ENCODE assay signal across 11 mouse cellular contexts in genomic region chr10:61086502-61086901, GRCm38 (mm10). TPM values are rescaled to one million over a fixed set of nuclear protein-coding genes. Genes with fewer than 3 reads are reported as not detected.
DNase-seq lines count a peak whose midpoint lies in the region; ATAC-seq and TF ChIP-seq lines count a peak whose summit lies in the region.
"Had no signal": no experiment of that assay in that cellular context is flagged by ENCODE, and none has a peak within 500 bp of the region (broad histone marks: within the 10 kb centered on the region; RNA-seq: fewer than 3 reads in every experiment).

No protein-coding gene starts in this region.

- no peaks in the 10 kb centered on the region for H3K36me3 ChIP-seq in neural tube, embryonic 13.5 days
- H3K36me3 ChIP-seq in forebrain, embryonic 13.5 days (ENCODE audit: poor library complexity, severe bottlenecking): no peaks in the 10 kb centered on the region
- H3K36me3 ChIP-seq in hindbrain, postnatal 0 days (ENCODE audit: insufficient read depth, low read length): no peaks in the 10 kb centered on the region
- H3K36me3 ChIP-seq: limb, embryonic 12.5 days had no signal

- no peak for TF ChIP-seq CTCF in hindbrain, postnatal 0 days (IDR thresholded peaks at IDR 0.05; ENCODE audit: low read depth)

- no peak overlapping the region for H3K9ac ChIP-seq in neural tube, embryonic 13.5 days
- no peak overlapping the region for H3K9ac ChIP-seq in forebrain, embryonic 13.5 days
- H3K9ac ChIP-seq in hindbrain, postnatal 0 days (replicated peaks; ENCODE audit: low read length): no peak overlapping the region
- H3K9ac ChIP-seq: limb, embryonic 12.5 days; lung, embryonic 14.5 days had no signal

- WGBS in neural tube, embryonic 13.5 days: 47% methylated on average over 3 of the region's 3 CpGs
- 22% methylated on average over 3 of the region's 3 CpGs for whole genome bisulfite sequencing in forebrain, embryonic 13.5 days
- WGBS in hindbrain, postnatal 0 days: 28% methylated on average over 3 of the region's 3 CpGs

- peaks cover 18% of the 10 kb centered on the region for H3K4me1 ChIP-seq in neural tube, embryonic 13.5 days (replicated peaks)
- peaks cover 16% of the 10 kb centered on the region for H3K4me1 ChIP-seq in forebrain, embryonic 13.5 days
- H3K4me1 ChIP-seq in hindbrain, postnatal 0 days (ENCODE audit: insufficient read depth, low read length): peaks cover 5% of the 10 kb centered on the region; the same call in 1 of the 2 replicates
- H3K4me1 ChIP-seq: megakaryocyte, embryonic 14.5 days had no signal

- H3K4me3 ChIP-seq in neural tube, embryonic 13.5 days: no peak overlapping the region
- no peak overlapping the region for H3K4me3 ChIP-seq in forebrain, embryonic 13.5 days
- no peak overlapping the region for H3K4me3 ChIP-seq in hindbrain, postnatal 0 days (ENCODE audit: low read length)
- H3K4me3 ChIP-seq: limb, embryonic 12.5 days; megakaryocyte, embryonic 14.5 days had no signal

- no peak for DNase-seq in neural tube, embryonic 10.5 days (ENCODE audit: extremely low spot score, low spot score)
- DNase-seq in hindbrain, postnatal 0 days (ENCODE audit: low spot score): peak; percentile 75
- no peak for DNase-seq in spleen, adult 18-20 months
- DNase-seq in ovary, adult 18-20 months (ENCODE audit: low spot score): no peak
- DNase-seq in frontal cortex, postnatal 36 days (ENCODE audit: low spot score in 2 of 2): no peak
- DNase-seq: lung, embryonic 14.5 days had no signal

- no peaks in the 10 kb centered on the region for H3K9me3 ChIP-seq in neural tube, embryonic 13.5 days
- no peaks in the 10 kb centered on the region for H3K9me3 ChIP-seq in forebrain, embryonic 13.5 days (replicated peaks)
- H3K9me3 ChIP-seq in hindbrain, postnatal 0 days (ENCODE audit: low read length): no peaks in the 10 kb centered on the region
- H3K9me3 ChIP-seq: limb, embryonic 12.5 days; megakaryocyte, embryonic 14.5 days had no signal

- H3K27me3 ChIP-seq in neural tube, embryonic 13.5 days: no peaks in the 10 kb centered on the region
- H3K27me3 ChIP-seq in forebrain, embryonic 13.5 days: no peaks in the 10 kb centered on the region
- H3K27me3 ChIP-seq in hindbrain, postnatal 0 days (ENCODE audit: insufficient read depth, low read length): no peaks in the 10 kb centered on the region
- H3K27me3 ChIP-seq: limb, embryonic 12.5 days had no signal

- H3K27ac ChIP-seq in neural tube, embryonic 13.5 days (replicated peaks): 0 out of 2 replicates have a peak overlapping the region, but pooled peaks have one; percentile 23
- H3K27ac ChIP-seq in forebrain, embryonic 13.5 days: peak overlapping the region; percentile 48
- H3K27ac ChIP-seq in hindbrain, postnatal 0 days: no peak overlapping the region
- H3K27ac ChIP-seq: kidney, postnatal 0 days; limb, embryonic 12.5 days had no signal

- no peak for ATAC-seq in neural tube, embryonic 13.5 days (ENCODE audit: low read depth)
- ATAC-seq in forebrain, embryonic 13.5 days: peak; percentile 79
- peak; percentile 73 for ATAC-seq in hindbrain, postnatal 0 days

- no peak overlapping the region for H3K4me2 ChIP-seq in neural tube, embryonic 13.5 days
- no peak overlapping the region for H3K4me2 ChIP-seq in forebrain, embryonic 13.5 days
- no peak overlapping the region for H3K4me2 ChIP-seq in hindbrain, postnatal 0 days (ENCODE audit: low read depth, low read length)
- H3K4me2 ChIP-seq: limb, embryonic 12.5 days; lung, embryonic 14.5 days had no signal

RNA-seq across cellular contexts. Expression of gene Pcbd1, which starts 2.6 kb away (rescaled TPM):
- 29.3 and 38.7 TPM in 2 replicates for polyA plus RNA-seq in neural tube, embryonic 13.5 days (2015; fragmentation: Nextera tagmentation; extraction: Ambion mirVana)
- 17.1 and 18.3 TPM in 2 replicates for polyA plus RNA-seq in forebrain, embryonic 13.5 days (2015; fragmentation: Nextera tagmentation; extraction: Ambion mirVana)
- 22.6 and 36.6 TPM in 2 replicates for total RNA-seq in hindbrain, postnatal 0 days (2014; rRNA removed)
- polyA plus RNA-seq in hindbrain, postnatal 0 days (2015; fragmentation: Nextera tagmentation; extraction: Ambion mirVana): 62.9 and 63.3 TPM in 2 replicates
